Mouse (Mus musculus): Measurements from ENCODE around the gene Suv39h1. TPM values are rescaled to one million over a fixed set of nuclear protein-coding genes. Genes with fewer than 3 reads are reported as not detected.
"Not testable (repeated sequence)": the region's sequence is repeated elsewhere in the genome, so short reads cannot be mapped to it uniquely, and the experiment has no call there.

Gene Suv39h1
- polyA plus RNA-seq, 2 experiments from 2014 or later: 16.0 to 31.0 TPM

DNA sequence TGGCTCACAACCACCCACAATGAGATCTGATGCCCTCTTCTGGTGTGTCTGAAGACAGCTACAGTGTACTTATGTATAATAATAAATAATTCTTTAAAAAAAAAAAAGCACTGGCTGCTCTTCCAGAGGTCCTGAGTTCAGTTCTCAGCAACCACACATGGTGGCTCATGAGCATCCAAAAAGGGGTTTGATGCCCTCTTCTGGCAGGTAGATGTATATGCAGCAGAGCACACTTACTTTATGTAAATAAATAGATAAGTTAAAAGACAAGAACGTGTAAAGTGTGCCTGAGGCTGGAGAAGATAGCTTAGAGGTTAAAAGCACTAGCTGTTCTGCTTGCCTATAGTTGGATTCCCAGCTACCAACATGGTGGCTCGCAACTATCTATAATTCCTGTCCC lies 49.8 kb downstream of the Suv39h1 start:
- no peak for ATAC-seq

DNA sequence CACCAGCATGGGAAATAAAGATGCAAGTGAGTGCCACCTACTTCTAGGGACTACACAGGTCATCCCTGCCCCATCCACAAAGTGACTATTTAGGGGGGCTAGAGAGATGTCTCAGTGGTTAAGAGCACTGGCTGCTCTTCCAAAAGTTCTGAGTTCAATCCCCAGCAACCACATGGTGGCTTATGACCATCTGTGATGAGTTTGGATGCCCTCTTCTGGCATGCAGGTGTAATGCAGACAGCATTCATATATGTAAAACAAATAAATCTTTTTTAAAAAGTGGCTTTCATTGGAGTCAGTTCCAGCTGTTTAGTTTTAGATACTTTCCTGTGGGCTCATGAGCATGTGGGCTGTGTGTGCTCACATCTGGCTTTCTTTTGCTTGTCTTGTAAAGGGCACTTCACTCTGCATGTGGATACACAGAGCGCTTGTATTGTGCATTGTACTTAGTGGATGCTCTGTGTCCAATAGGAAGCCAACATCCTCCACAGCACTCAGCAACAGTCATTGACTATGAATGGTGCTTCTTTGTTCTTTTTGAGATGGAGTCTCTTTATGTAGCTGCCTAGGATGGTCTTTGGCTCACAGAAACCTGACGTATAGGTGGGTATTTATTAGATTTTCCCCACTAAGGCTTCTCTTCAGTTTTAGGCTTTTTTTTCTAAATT lies 54.3 kb downstream of the Suv39h1 start:
- no peak for ATAC-seq

- ATAC-seq: no peak
These were observed 56.3 kb downstream of the Suv39h1 start, which contains the start of gene Glod5 for GRCm38 (mm10) chrX:8018286-8018685. Glod5 (minus strand) TSS chrX:8018492.

- no peak for ATAC-seq
These were observed 57.4 kb downstream of the Suv39h1 start for GRCm38 (mm10) chrX:8017142-8017541.

- ATAC-seq: not testable (repeated sequence)
These were observed 58.9 kb downstream of the Suv39h1 start for GRCm38 (mm10) chrX:8015675-8016074.

GRCm38 (mm10) chrX:8013569-8014314 lies 60.8 kb downstream of the Suv39h1 start:
- no peak for ATAC-seq

GRCm38 (mm10) chrX:8013157-8013556 lies 61.4 kb downstream of the Suv39h1 start:
- ATAC-seq: peak; percentile 74

Other genes with a start within 250 kb of the Suv39h1 start
- 10 to 100 TPM; 13.7 to 28.6 TPM for gene Otud5, start 233.4 kb downstream of the Suv39h1 start, polyA plus RNA-seq (2017; shearing (Covaris generic))
- 10 to 100 TPM; 33.6 to 41.9 TPM for gene Pim2, start 196.5 kb downstream of the Suv39h1 start, polyA plus RNA-seq (2017; shearing (Covaris generic))
- 10 to 100 TPM; 17.1 to 35.7 TPM for gene Slc35a2, start 190.7 kb downstream of the Suv39h1 start, polyA plus RNA-seq (2017; shearing (Covaris generic))
- gene Pqbp1, start 175.5 kb downstream of the Suv39h1 start, polyA plus RNA-seq (2017; shearing (Covaris generic)): 100 to 1,000 TPM; 108 to 123 TPM
- 100 to 1,000 TPM; 107 to 109 TPM for gene Timm17b, start 175.4 kb downstream of the Suv39h1 start, polyA plus RNA-seq (2017; shearing (Covaris generic))
- not detected for gene Gm10491, start 166.9 kb downstream of the Suv39h1 start, polyA plus RNA-seq (2017; shearing (Covaris generic))
- gene Gm10490, start 165.2 kb downstream of the Suv39h1 start, polyA plus RNA-seq (2017; shearing (Covaris generic)): not detected
- gene Pcsk1n, start 154.9 kb downstream of the Suv39h1 start, polyA plus RNA-seq (2017; shearing (Covaris generic)): not detected
- gene Eras, start 146.2 kb downstream of the Suv39h1 start, polyA plus RNA-seq (2017; shearing (Covaris generic)): not detected
- gene Hdac6, start 126.9 kb downstream of the Suv39h1 start, polyA plus RNA-seq (2017; shearing (Covaris generic)): 10 to 100 TPM in 1 of 2 experiments, 1 to 10 TPM in 1; 8.3 to 15.9 TPM
- gene Gata1, start 96.7 kb downstream of the Suv39h1 start, polyA plus RNA-seq (2017; shearing (Covaris generic)): 10 to 100 TPM; 43.6 to 47.9 TPM
- not detected for gene Glod5, start 56.3 kb downstream of the Suv39h1 start, polyA plus RNA-seq (2017; shearing (Covaris generic))
- gene Was, start 15.7 kb upstream of the Suv39h1 start, polyA plus RNA-seq (2017; shearing (Covaris generic)): 10 to 100 TPM; 13.9 to 22.0 TPM
- gene Wdr13, start 58.1 kb upstream of the Suv39h1 start, polyA plus RNA-seq (2017; shearing (Covaris generic)): 10 to 100 TPM; 19.1 to 33.8 TPM
- gene Rbm3, start 71.1 kb upstream of the Suv39h1 start, polyA plus RNA-seq (2017; shearing (Covaris generic)): 100 to 1,000 TPM; 519 to 666 TPM
- 1 to 10 TPM; 3.2 to 4.2 TPM for gene Tbc1d25, start 101.4 kb upstream of the Suv39h1 start, polyA plus RNA-seq (2017; shearing (Covaris generic))
- 100 to 1,000 TPM; 131 to 160 TPM for gene Ebp, start 118.8 kb upstream of the Suv39h1 start, polyA plus RNA-seq (2017; shearing (Covaris generic))
- under 1 TPM; 0.30 to 0.33 TPM for gene Porcn, start 131.8 kb upstream of the Suv39h1 start, polyA plus RNA-seq (2017; shearing (Covaris generic))
- 10 to 100 TPM; 17.9 to 25.1 TPM for gene Ftsj1, start 177.6 kb upstream of the Suv39h1 start, polyA plus RNA-seq (2017; shearing (Covaris generic))
- gene Slc38a5, start 196.4 kb upstream of the Suv39h1 start, polyA plus RNA-seq (2017; shearing (Covaris generic)): not detected